Mouse (Mus musculus): ENCODE measurements around the gene Zdbf2.

GRCm38 (mm10) chr1:63273339-63273951 is 380 bp downstream of the Zdbf2 start:
- no peak for TF ChIP-seq GATA1 (IDR thresholded peaks at IDR 0.05; ENCODE audit: low read length)
- no peak for TF ChIP-seq TAL1 (IDR thresholded peaks at IDR 0.05; ENCODE audit: low read length)

Data from erythroblast, embryonic 14.5 days (primary cell).